Mouse (Mus musculus) frontal cortex, adult (tissue): ENCODE measurements at regions not wholly inside any gene's neighbourhood (a gene's known extent, or its start where the extent isn't known, plus 50 kb on each side); places are given as distances from the start of the nearest gene placed in this dataset.

ENCODE experiments used
- ATAC-seq: cut with Nextera tagmentation; 2 replicates; pipeline ENCODE4 v1.9.2; 2017; ENCODE audit warnings: mild to moderate bottlenecking, moderate library complexity, mixed read lengths; ENCODE audit not compliant: low TSS enrichment

DNA sequence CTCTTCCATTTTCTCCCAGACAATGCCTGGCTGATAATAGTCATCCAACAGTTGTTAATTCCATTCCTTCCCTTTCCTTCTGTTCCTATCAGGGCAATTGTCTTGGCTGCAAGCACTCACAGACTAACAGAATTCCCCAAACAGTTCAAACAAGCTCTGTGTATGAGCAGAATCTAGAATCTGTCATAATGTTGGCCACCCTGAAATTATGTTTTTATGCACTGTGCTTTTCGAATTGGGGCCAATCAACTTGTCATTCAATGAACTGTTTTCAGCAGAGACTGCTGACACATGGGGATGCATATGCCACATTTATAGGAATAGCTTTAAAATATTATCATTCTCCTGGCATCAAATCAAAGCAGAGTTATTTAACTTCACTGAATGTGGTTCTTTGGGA is 235.8 kb upstream of the Tmtc4 start:
- peak; percentile 65 for ATAC-seq

DNA sequence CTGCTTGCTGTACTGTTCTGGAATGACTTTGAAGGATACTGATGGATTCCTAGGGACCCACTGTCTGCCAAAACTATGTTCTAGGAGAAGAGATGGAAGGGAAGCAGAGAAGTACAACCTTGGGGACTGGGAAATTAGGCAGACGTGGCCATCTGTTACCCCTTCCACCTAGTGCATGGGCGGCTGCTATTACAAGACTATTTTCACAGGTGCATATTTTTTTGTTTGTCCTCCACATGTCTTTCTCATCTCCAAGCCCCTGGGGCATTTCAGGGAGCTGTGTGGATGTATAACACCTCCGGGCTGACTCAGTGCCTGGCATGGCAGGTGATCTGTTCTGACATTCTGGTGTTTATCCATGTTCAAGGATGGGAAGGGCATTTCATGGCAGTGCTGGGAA is 226.4 kb upstream of the Tmtc4 start:
- ATAC-seq: no peak

DNA sequence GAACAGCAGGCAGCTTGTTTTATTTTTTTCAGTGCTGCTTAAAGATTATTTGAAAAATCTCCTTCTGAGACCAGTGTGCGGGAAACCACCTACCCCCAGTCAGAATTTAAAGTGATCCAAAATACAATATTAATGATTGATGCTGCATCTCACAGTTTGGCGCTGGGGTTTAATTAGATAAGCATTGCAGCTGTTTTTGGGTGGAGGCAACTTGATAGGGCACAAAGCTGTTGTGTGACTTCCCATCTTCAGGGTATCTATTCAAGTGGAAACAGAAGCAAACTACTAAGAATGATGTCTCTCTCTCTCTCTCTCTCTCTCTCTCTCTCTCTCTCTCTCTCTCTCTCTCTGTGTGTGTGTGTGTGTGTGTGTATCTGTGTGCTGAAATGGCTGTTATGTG is 219.0 kb upstream of the Tmtc4 start:
- no peak for ATAC-seq

DNA sequence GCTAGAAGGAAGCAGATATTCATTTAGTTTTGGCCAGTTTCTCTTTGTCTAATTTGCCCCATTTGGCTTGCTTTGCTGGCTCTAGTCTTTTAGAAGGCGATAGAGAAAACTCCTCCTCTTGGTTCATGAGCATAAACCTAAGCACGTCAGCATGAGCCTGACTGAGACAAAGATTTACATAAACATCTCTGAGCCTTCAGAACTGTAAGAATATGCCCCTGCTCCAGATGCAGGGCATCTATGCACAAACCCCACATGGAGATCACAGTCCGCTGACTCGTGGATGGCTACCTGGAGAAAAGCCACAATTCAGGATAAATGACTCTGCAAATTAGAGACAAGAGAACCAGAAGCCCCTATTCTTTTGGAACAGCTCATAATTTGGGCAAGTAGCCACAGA is 218.5 kb upstream of the Tmtc4 start:
- peak; percentile 91 for ATAC-seq

DNA sequence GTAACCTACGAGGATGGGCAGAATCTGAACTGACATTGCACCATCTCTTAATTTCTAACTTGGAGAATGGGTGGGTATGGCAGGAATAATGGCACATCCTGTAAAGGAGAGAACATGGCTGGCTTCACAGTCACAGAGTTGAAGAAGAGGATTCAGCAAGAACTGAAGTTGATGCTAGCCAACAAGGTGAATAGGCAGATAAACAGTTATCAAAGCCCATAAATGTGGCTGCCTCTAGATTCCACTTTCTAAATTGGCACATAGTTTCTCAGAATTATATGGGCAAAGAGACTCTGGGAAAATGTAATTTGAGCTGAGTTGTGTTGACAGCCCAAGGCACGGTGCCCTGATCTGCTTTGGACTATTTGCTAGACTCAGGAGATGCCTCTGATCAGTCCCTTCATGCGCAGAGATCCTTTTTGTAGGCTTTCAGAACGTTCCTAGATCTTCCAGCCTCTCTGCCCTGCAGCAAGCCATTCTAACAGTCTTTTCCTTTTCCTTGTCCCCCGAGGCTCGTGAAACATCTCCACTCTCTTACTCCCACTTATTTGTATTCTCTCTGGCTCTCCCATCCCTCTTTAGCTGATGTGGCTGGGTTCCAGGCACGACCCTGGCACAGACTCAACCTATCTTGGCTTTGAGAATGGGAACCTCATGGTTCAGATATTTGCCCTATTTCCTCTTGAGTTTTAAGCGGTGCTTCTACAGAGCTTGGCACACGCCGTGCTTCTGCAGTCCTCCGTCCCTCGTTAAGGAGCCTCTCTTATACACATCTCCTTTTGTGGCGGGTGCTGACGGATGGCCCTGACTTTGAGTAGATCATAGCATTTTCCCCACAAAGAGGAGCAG is 217.8 kb upstream of the Tmtc4 start:
- ATAC-seq: peak; percentile 89

DNA sequence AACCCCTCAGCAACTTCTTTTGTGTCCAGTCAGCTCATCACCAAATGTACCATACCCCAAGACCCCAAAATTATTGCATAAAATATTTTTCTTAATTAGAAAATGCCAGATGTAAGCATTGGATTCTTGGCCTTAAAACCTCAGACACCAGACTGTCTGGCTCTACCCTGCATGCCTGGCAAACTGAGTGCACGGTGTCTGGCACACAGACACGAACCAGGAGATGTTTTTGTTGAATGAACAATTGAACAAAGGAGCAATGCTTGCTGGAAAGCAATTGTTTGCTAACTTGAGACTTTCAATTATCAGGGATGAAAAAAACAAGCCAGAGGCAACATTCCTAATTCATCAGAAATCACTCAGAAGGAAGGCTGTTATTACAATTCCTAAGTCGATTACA is 215.3 kb upstream of the Tmtc4 start:
- ATAC-seq: no peak

DNA sequence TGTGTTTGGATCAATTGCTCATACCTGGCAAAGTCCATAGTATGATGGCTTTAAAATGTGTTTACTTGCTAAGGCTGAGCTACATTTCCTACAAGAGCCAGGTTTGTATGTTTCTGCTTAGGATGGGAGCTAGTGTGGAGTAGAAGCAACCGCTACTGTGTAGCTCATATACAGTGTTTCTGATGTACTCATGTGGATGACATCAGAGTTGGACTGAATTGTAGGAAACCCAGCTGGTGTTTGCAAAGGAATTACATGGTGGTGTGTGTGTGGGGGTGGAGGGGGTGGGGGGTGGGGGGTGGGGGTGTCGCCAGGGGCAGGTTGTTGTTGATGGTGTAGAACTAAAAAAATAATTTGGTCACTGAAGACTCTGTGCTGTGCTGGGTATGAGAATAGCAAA is 208.7 kb upstream of the Tmtc4 start:
- ATAC-seq: no peak

DNA sequence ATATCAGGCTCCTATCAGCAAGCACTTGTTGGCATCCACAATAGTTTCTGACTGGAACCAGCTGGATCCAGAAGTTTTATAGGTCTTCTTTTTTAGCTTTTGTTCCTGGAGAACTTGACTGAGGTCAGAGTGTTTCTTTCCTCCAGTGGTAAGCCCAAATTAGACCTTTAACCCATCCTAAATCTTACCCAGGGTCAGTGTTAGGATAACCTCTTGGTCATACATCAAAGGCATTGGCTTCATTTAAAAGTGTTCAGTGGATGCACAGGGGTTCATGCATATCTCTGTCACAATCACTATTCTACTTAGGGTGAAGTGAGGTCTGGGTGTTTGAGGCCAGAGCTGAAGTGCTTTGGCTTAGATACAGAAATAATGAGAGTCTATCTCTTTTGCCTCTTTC is 206.9 kb upstream of the Tmtc4 start:
- ATAC-seq: no peak

DNA sequence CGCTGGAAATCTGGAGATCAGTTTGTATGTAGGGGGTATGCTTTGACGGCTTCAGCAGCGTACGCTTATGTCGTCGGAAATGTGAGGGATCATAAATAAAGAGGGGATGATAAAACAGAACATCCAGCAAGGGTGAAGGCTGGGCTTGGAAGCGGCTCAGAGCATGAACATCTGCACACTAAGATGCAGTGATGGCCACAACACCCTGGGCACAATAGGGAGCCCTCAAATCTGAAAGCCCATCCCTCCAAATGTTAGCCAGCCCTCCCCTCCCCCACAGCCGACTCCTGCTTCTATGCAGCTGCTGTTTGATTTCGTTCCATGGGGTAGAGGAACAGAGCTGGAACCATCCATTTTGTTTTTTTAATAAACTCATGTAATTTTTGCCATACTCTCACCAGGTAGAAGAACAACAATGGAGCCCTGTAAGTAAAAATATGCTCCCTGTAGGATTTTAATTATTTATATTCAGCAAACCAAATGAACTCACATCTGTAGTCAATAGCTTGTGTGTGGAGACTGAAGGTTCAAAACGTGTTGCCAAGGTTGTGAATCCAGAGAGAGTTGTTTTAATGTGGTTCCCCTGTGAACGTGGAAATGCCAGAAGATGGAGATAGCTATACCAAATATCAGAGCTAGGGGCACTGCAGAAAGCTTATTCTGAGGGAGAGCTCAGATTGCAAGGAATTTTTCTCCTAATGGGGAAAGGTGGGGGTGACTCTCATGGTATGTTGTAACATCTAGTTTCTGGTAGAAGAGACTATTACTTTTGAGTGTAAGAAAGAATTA is 203.6 kb upstream of the Tmtc4 start:
- ATAC-seq: no peak

DNA sequence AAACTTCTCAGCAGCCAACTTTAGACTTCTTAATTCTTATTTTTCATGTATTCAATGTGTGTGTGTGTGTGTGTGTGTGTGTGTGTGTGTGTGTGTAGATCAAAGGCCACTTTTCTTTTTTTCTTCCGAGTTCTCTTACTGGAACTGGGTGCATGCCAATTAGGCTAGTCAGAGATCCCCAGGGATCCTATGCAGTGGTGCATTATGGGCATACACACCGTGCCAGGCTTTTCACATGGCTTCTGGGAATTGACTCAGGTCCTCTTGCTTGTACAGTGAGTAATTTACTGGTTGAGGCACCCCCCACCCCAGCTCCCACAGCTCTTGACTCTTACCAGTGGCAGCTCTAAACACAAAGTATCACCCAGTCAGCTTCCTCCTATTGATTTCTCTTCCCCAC is 189.3 kb upstream of the Tmtc4 start:
- no peak for ATAC-seq

DNA sequence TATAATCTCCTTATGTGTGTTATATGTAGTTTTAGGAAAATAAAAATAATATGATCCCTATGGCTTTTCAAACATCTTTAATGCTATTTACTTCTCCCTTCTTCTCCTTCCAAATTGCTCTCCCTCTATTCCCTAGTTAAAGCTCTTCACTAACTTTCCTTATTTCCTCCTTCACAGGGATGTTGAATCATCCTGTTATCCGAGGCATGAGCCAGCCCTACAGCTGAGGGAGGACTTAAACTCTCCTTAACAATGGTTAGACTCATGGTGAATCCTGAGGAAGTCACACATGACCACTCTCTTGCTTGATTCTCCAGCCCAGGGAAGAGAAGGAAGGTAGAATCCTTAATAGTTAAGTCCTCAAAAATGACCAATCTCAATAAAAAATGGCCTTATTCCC is 188.0 kb upstream of the Tmtc4 start:
- ATAC-seq: no peak

DNA sequence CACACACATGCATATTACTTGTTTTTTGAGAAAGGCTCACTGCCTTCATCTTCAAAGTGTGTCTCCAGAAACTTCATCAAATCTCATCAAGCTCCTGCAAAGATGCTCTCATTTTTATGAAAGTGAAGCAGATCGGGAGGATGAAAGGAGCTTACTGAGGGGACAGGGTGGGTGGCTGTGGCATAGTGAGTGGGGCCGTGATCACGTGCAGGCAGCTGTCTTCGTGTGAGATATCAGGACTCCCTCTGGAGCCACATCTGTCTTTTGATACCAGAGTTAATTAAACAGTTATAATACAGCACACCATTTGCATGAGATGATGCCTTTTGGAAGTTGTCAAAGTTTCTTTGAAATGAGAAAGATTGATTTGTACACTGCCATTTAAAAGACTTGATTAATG is 180.0 kb upstream of the Tmtc4 start:
- no peak for ATAC-seq

DNA sequence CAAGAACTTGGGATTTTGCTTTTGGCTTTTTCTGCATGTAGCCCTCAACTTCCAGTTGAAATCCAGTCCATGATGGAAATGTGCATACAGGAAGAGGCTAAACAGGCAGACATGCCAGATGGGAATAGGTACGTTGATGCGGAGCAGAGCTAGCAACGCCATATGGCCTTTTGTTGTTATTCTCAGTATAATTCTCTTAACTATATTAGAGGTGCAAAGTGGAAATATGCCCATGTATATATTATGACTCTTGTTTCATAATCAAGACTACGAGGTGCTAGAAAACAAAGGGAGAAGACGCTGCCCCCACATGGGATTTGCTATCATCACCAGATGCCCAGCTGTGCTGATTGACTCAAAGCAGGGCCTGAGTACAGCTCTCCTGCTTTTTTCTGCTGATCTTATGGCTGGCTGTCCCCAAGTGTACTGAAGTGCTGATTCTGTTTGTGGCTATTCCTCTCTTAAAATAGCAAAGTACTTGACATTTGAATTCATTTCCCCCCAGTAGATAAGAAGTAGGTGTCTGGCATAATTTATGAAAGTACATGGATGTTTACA is 159.7 kb upstream of the Tmtc4 start:
- ATAC-seq: peak; percentile 70

DNA sequence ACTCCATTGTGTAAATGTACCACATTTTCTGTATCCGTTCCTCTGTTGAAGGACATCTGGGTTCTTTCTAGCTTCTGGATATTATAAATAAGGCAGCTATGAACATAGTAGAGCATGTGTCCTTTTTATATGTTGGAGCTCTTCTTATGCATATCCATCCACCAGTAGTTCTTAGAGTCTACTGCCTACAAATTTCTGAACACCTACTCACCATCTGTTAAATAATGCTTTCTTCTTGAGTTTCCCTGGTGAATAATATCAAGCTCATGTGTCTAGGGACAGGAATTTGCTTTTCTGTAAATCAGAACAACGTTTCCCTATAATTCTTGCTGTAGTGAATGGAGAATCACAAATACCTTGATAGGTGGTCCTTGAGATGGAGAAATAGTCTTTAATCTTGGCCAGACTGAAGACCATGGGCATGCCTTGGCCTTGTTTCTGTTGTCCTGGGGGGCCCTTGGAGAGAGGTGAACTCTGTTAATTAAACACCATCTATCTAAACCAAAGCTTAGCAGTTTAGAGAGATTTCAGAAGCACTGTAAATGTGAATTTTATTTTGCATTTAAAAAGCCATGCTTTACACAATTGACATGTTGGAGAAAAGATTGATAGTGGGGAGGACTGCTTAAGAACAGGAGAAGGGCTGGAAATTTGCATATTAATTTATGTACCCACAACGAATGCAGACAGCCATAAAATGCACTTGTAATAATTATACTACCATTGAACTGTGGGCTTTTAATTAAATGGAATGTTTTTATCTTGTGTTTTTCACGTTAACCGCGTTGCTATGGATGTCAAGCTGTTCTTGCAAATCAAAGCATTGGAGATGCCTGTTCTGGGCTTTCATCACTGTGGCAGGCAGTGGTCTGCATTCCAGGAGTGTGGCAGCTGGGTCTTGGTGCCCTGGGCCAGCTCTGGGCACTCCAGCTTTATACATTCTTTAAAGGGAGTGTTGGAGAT is 155.2 kb upstream of the Tmtc4 start:
- ATAC-seq: peak; percentile 88

DNA sequence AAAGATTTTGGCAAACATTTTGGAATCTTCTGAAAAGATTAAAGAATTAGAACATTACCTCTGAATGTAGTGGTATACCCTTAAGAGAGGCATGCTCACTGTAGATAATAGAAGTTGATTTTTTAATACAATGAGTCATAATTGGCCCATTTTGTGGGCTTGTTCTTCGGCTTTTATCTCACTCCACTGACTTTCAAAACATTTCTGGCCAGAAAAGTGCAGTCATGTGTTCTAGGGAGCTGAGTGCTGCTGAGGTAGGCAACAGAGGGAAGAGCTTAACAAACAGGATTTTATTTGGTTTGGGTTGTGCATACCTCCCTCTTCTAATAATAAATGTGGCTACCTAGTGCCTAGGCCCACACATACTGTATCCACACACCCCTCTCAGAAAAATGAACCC is 150.1 kb upstream of the Tmtc4 start:
- no peak for ATAC-seq

DNA sequence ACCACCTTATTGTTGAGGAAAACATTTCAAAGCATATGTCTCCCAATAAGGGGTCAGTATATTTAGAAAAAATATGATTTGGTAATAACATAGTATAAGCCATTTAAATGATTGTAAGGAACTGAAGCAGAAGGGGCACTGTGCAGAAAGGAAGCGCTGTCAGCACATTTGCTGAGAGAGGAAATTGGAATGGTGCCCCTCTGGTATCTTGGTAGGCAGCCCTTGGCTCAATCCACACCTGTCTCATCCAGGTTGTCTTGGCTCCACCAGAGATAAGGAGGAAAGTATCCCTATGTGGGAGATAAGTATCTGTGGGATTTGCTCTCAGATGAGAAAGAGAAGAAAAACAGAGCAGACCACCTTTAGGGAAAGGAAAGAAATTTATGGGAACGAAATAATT is 136.5 kb upstream of the Tmtc4 start:
- no peak for ATAC-seq

DNA sequence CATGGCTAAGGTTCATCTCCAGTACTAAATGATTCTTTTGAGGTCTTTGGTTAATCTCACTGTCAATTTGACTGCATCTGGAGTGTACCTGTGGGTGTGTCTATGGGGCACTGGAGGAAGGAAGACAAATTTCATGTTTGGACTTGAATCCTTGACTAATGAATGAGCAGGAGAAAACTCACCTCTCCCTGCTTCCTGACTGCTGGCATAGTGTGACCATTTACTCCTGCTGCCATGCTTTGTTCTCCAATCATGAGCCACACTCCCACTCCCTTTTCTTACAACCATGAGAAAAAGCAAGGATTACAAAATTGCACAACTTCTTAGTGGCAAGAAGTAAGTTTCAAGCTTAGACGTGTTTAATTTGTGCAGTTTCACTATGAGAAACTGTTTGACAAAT is 132.5 kb upstream of the Tmtc4 start:
- ATAC-seq: no peak

DNA sequence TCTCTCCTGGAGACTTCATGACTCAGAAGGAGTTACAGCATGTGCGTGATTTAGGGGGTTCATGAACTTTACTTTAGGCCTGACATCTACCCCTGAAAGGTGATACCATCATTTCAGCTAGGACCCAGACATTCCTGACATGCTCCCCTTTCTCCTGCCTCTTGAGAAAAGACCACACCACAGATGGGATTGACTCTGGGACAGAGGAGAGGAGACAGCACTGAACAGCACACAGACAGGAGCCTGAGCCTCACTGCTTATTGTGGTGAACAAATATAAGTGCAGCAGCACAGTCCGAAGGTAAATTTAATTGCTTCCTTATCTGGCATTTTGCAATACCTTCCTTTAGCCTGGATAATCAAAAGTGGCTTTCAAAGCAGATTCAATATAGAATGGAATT is 126.7 kb upstream of the Tmtc4 start:
- no peak for ATAC-seq

DNA sequence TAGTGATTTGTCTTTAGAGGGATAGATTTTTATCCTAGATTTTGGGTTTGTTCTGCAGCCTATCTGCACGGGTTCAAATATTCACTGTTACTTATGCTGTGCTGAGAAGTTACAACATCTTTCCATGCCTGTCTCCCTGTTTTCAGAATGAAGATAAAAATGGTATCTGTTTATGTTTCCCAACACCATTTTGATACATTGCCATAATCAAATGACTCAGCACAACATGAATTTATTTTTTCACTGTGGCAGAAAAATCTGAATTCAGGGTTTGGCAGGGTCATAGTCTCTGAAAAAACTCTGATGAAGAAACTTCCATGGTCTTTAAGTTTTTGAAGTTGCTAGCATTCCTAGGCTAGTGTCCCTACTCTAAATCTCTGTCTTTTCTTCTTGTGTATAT is 116.5 kb upstream of the Tmtc4 start:
- ATAC-seq: no peak

DNA sequence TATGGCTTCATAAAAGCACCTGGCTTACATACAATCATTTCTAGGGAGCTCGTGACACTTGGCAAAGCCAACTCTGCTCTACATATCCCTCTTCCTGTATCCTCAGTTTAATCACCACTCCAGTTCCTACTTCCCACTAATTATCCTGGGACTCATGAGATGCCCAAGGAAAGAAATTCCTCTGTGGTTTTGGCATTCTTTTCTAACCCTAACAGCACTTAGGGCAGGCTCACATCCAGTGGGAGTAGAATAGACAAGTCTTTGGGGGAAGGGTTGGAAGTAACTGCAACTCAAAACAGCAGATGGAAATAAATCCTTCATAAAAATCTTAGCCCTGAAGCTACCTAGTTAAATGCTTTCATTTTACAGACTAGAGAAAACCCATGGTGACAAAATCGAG is 112.3 kb upstream of the Tmtc4 start:
- ATAC-seq: no peak

DNA sequence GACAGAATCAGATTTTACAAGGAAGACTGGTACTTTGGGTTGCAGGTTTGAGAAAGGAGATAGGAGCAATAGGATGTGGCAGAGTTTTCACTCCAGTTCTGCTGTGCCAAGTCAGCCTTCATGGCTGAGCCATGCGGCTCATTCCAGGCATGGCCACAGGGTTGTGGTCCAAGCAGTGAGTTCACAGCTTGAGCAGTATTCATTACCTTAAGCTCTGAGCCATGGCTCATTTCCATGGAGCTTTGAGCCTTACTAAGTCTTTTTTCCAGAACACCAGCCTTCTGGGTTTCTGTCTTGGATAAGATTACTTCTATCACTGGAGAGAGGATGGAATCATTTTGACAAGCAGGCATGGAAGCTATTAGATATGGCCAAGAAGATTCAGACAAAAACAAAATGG is 98.2 kb upstream of the Tmtc4 start:
- no peak for ATAC-seq
